Mouse (Mus musculus): ENCODE results near the gene Acap1. TPM values are rescaled to one million over a fixed set of nuclear protein-coding genes. Genes with fewer than 3 reads are reported as not detected.
"Not testable (repeated sequence)": the region's sequence is repeated elsewhere in the genome, so short reads cannot be mapped to it uniquely, and the experiment has no call there.

The Acap1 gene
- polyA plus RNA-seq, 1 experiment from 2014 or later = 5.9 TPM

GRCm38 (mm10) chr11:69919661-69920265 lies 24.4 kb upstream of the Acap1 start:
- Histone ChIP-seq H3K27ac (peak overlapping the region; percentile 98), H3K4me1 (replicated peaks) (peaks cover 28% of the 10 kb centered on the region), H3K4me3 (replicated peaks) (peak overlapping the region; percentile 83), H3K4me2 (replicated peaks) (peak overlapping the region; percentile 78), H3K9me3 (no peaks in the 10 kb centered on the region), H3K9ac (peak overlapping the region; percentile 93), H3K27me3 (replicated peaks) (no peaks in the 10 kb centered on the region), H3K36me3 (peaks cover 25% of the 10 kb centered on the region)
- under 1% methylated on average over 17 of the region's 17 CpGs for WGBS
- ATAC-seq = peak; percentile 40

GRCm38 (mm10) chr11:69919053-69919452 lies 23.7 kb upstream of the Acap1 start:
- H3K4me2 ChIP-seq (replicated peaks) = peak overlapping the region; percentile 78
- no peak for ATAC-seq
- no peaks in the 10 kb centered on the region for H3K9me3 ChIP-seq
- H3K27ac ChIP-seq = no peak overlapping the region
- 78% methylated on average over 9 of the region's 9 CpGs for WGBS
- peak overlapping the region; percentile 83 for H3K4me3 ChIP-seq (replicated peaks)
- peaks cover 25% of the 10 kb centered on the region for H3K36me3 ChIP-seq
- H3K9ac ChIP-seq = peak overlapping the region; percentile 93; the same call in 1 of the 2 replicates
- H3K27me3 ChIP-seq (replicated peaks) = no peaks in the 10 kb centered on the region
- peaks cover 33% of the 10 kb centered on the region for H3K4me1 ChIP-seq (replicated peaks)

GRCm38 (mm10) chr11:69918118-69918517 lies 22.8 kb upstream of the Acap1 start:
- Histone ChIP-seq H3K27me3 (replicated peaks) (no peaks in the 10 kb centered on the region), H3K4me2 (replicated peaks) (no peak overlapping the region), H3K4me3 (replicated peaks) (no peak overlapping the region), H3K4me1 (replicated peaks) (peaks cover 39% of the 10 kb centered on the region), H3K36me3 (peaks cover 25% of the 10 kb centered on the region), H3K27ac (no peak overlapping the region), H3K9me3 (no peaks in the 10 kb centered on the region), H3K9ac (no peak overlapping the region)
- ATAC-seq = no peak
- WGBS = 81% methylated on average over 5 of the region's 5 CpGs

GRCm38 (mm10) chr11:69917379-69917948 lies 22.1 kb upstream of the Acap1 start:
- H3K36me3 ChIP-seq = peaks cover 27% of the 10 kb centered on the region
- H3K4me2 ChIP-seq (replicated peaks) = no peak overlapping the region
- ATAC-seq = no peak
- 83% methylated on average over 8 of the region's 8 CpGs for WGBS
- no peak overlapping the region for H3K4me3 ChIP-seq (replicated peaks)
- H3K4me1 ChIP-seq (replicated peaks) = peaks cover 38% of the 10 kb centered on the region
- H3K9me3 ChIP-seq = no peaks in the 10 kb centered on the region
- H3K27ac ChIP-seq = no peak overlapping the region
- H3K27me3 ChIP-seq (replicated peaks) = no peaks in the 10 kb centered on the region
- no peak overlapping the region for H3K9ac ChIP-seq

GRCm38 (mm10) chr11:69916652-69917378 lies 21.5 kb upstream of the Acap1 start:
- H3K36me3 ChIP-seq = peaks cover 34% of the 10 kb centered on the region
- H3K9me3 ChIP-seq; H3K27me3 ChIP-seq (replicated peaks); H3K9ac ChIP-seq; H3K4me2 ChIP-seq (replicated peaks); ATAC-seq; H3K4me3 ChIP-seq (replicated peaks); H3K27ac ChIP-seq: not testable (repeated sequence)
- WGBS = 66% methylated on average over 7 of the region's 7 CpGs
- H3K4me1 ChIP-seq (replicated peaks) = peaks cover 38% of the 10 kb centered on the region

GRCm38 (mm10) chr11:69915667-69916627 lies 20.6 kb upstream of the Acap1 start:
- no peak overlapping the region for H3K27ac ChIP-seq
- WGBS = 60% methylated on average over 5 of the region's 5 CpGs
- H3K27me3 ChIP-seq (replicated peaks) = no peaks in the 10 kb centered on the region
- H3K9me3 ChIP-seq = no peaks in the 10 kb centered on the region
- peaks cover 42% of the 10 kb centered on the region for H3K36me3 ChIP-seq
- peak overlapping the region; percentile 96 for H3K4me2 ChIP-seq (replicated peaks)
- no peak for ATAC-seq
- H3K4me1 ChIP-seq (replicated peaks) = peaks cover 38% of the 10 kb centered on the region
- 0 out of 2 replicates have a peak overlapping the region, but pooled peaks have one; percentile 3 for H3K9ac ChIP-seq
- 0 out of 2 replicates have a peak overlapping the region, but pooled peaks have one; percentile 6 for H3K4me3 ChIP-seq (replicated peaks)

GRCm38 (mm10) chr11:69914917-69915430 lies 19.6 kb upstream of the Acap1 start:
- H3K4me1 ChIP-seq (replicated peaks) = peaks cover 38% of the 10 kb centered on the region
- H3K9ac ChIP-seq = peak overlapping the region; percentile 96
- 35% methylated on average over 9 of the region's 9 CpGs for WGBS

GRCm38 (mm10) chr11:69914372-69914764 lies 19.0 kb upstream of the Acap1 start:
- peak overlapping the region; percentile 96 for H3K9ac ChIP-seq
- no peak; the same call in 1 of the 2 replicates for ATAC-seq
- no peaks in the 10 kb centered on the region for H3K9me3 ChIP-seq
- peaks cover 35% of the 10 kb centered on the region for H3K4me1 ChIP-seq (replicated peaks)
- peaks cover 58% of the 10 kb centered on the region for H3K36me3 ChIP-seq
- peak overlapping the region; percentile 73 for H3K27ac ChIP-seq
- WGBS = 1% methylated on average over 17 of the region's 17 CpGs
- no peaks in the 10 kb centered on the region for H3K27me3 ChIP-seq (replicated peaks)
- peak overlapping the region; percentile 96 for H3K4me2 ChIP-seq (replicated peaks)
- H3K4me3 ChIP-seq (replicated peaks) = peak overlapping the region; percentile 91

More at GRCm38 (mm10) chr11:69914917-69915430, 19.6 kb upstream of the Acap1 start:
- Histone ChIP-seq H3K27ac (no peak overlapping the region), H3K9me3 (no peaks in the 10 kb centered on the region), H3K27me3 (replicated peaks) (no peaks in the 10 kb centered on the region), H3K4me3 (replicated peaks) (peak overlapping the region; percentile 91), H3K4me2 (replicated peaks) (peak overlapping the region; percentile 96), H3K36me3 (peaks cover 52% of the 10 kb centered on the region)
- ATAC-seq = no peak

- no peaks in the 10 kb centered on the region for H3K9me3 ChIP-seq
- peaks cover 63% of the 10 kb centered on the region for H3K36me3 ChIP-seq
- H3K4me3 ChIP-seq (replicated peaks) = peak within 1 kb of the TSS; percentile 91
- H3K4me1 ChIP-seq (replicated peaks) = peaks cover 29% of the 10 kb centered on the region
- H3K27me3 ChIP-seq (replicated peaks) = no peaks in the 10 kb centered on the region
- H3K4me2 ChIP-seq (replicated peaks) = peak within 1 kb of the TSS; percentile 96
- peak within 1 kb of the TSS; percentile 73 for H3K27ac ChIP-seq
- WGBS = 2% methylated on average over 61 of the region's 61 CpGs
- peak; percentile 91 for ATAC-seq
- peak within 1 kb of the TSS; percentile 96 for H3K9ac ChIP-seq
Measured at GRCm38 (mm10) chr11:69913554-69914371, 18.4 kb upstream of the Acap1 start, which contains the start of gene Gps2. Gene Gps2 (plus strand): TSS chr11:69913888.

GRCm38 (mm10) chr11:69912716-69913530 lies 17.6 kb upstream of the Acap1 start:
- no peak for ATAC-seq
- H3K27me3 ChIP-seq (replicated peaks) = no peaks in the 10 kb centered on the region
- H3K9ac ChIP-seq = peak overlapping the region; percentile 96; the same call in 1 of the 2 replicates
- no peaks in the 10 kb centered on the region for H3K9me3 ChIP-seq
- peak overlapping the region; percentile 96 for H3K4me2 ChIP-seq (replicated peaks)
- 74% methylated on average over 15 of the region's 15 CpGs for WGBS
- H3K36me3 ChIP-seq = peaks cover 63% of the 10 kb centered on the region
- peaks cover 27% of the 10 kb centered on the region for H3K4me1 ChIP-seq (replicated peaks)
- H3K4me3 ChIP-seq (replicated peaks) = peak overlapping the region; percentile 91
- H3K27ac ChIP-seq = peak overlapping the region; percentile 45; the same call in 1 of the 2 replicates

All from intestine, embryonic 15.5 days (tissue).